Mouse (Mus musculus): ENCODE measurements around the gene Xrcc2.

DNA sequence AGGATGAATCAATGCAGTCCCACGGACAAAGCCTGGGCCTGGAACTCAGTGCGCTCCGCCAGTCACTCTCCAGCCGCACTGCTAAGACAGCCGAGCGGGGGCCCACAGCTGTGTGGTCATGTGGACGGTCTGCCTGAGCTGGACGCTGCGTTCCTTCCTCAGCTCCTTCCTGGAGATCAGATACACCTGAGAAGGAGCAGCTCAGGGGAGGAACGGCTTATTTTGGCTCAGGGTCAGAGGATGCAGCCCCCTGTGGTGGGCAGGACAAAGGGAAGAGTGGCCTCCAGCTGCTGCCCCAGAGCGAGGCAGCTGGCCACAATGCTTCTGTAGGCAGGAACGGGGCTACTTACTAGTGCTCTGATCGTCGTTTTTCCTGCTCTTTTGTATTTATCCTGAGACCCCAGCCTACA lies 51.0 kb downstream of the Xrcc2 start:
- TF ChIP-seq CTCF (IDR thresholded peaks at IDR 0.05; ENCODE audit: borderline replicate concordance, extremely low read depth, insufficient read depth, insufficient read length) (no peak), POLR2A (IDR thresholded peaks at IDR 0.05; ENCODE audit: borderline replicate concordance, extremely low read depth, insufficient read depth, insufficient read length, poor library complexity, severe bottlenecking) (no peak)

Data from brain, embryonic 14.5 days (tissue).